Mouse (Mus musculus): Measurements from ENCODE around the gene Arih2. TPM values are rescaled to one million over a fixed set of nuclear protein-coding genes. Genes with fewer than 3 reads are reported as not detected.
"Not testable (repeated sequence)": the region's sequence is repeated elsewhere in the genome, so short reads cannot be mapped to it uniquely, and the experiment has no call there.

Gene Arih2
- polyA plus RNA-seq, 1 experiment from 2014 or later = 45.3 TPM

GRCm38 (mm10) chr9:108632375-108632774 lies 16.8 kb downstream of the Arih2 start:
- no peak overlapping the region for H3K9ac ChIP-seq (replicated peaks; ENCODE audit: low read length)
- no peak overlapping the region for H3K4me3 ChIP-seq (replicated peaks; ENCODE audit: low read depth, low read length)
- H3K9me3 ChIP-seq (ENCODE audit: control insufficient read depth, low read length) = no peaks in the 10 kb centered on the region
- no peaks in the 10 kb centered on the region for H3K27me3 ChIP-seq (ENCODE audit: control insufficient read depth, insufficient read depth, low read length)
- ATAC-seq (ENCODE audit: low FRiP score, low TSS enrichment) (no peak), DNase-seq (no peak)
- 93% methylated on average over 5 of the region's 5 CpGs for WGBS
- H3K27ac ChIP-seq (replicated peaks; ENCODE audit: low read depth, low read length) = no peak overlapping the region
- H3K36me3 ChIP-seq (ENCODE audit: control insufficient read depth, insufficient read depth, low read length) = peaks cover 8% of the 10 kb centered on the region; the same call in 1 of the 2 replicates
- no peak overlapping the region for H3K4me2 ChIP-seq (ENCODE audit: low read length)
- no peaks in the 10 kb centered on the region for H3K4me1 ChIP-seq (ENCODE audit: control insufficient read depth, insufficient read depth, low read length)

DNA sequence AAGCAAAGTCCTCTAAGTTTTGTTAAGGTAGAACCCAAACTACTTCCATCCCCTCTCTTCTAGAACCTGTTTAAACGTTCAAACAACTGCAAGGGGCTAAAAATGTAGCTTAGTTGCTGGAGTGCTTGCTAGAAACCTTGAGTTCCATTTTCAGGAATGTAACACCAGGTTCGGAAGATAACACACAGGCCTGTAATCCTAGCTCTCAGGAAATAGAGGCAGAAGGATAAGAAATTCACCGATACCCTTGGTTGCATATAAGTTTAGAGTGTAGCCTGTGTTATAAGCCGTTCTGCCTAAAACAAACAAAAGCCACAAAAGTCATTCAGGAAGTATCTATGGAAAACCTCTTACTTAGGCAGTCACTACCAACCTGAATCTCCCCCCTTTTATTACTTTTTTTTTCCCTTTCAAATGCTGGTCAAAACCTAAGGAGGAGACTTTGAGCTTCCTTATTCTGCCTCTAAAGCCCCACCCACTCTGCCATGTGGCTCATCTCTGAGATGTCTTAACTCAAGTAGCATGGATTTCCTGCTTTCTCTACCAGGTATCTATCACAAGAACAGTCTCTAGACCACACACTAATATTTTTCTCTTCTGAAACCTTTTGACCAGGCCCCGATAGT lies 17.4 kb downstream of the Arih2 start:
- H3K9me3 ChIP-seq (ENCODE audit: control insufficient read depth, low read length) = no peaks in the 10 kb centered on the region
- no peaks in the 10 kb centered on the region for H3K4me1 ChIP-seq (ENCODE audit: control insufficient read depth, insufficient read depth, low read length)
- ATAC-seq (ENCODE audit: low FRiP score, low TSS enrichment) (no peak), DNase-seq (no peak)
- H3K27me3 ChIP-seq (ENCODE audit: control insufficient read depth, insufficient read depth, low read length) = no peaks in the 10 kb centered on the region
- no peak overlapping the region for H3K4me3 ChIP-seq (replicated peaks; ENCODE audit: low read depth, low read length)
- H3K4me2 ChIP-seq (ENCODE audit: low read length) = no peak overlapping the region
- no peak overlapping the region for H3K9ac ChIP-seq (replicated peaks; ENCODE audit: low read length)
- peaks cover 8% of the 10 kb centered on the region; the same call in 1 of the 2 replicates for H3K36me3 ChIP-seq (ENCODE audit: control insufficient read depth, insufficient read depth, low read length)
- 91% methylated on average over 5 of the region's 5 CpGs for WGBS
- no peak overlapping the region for H3K27ac ChIP-seq (replicated peaks; ENCODE audit: low read depth, low read length)

- DNase-seq (no peak), ATAC-seq (ENCODE audit: low FRiP score, low TSS enrichment) (no peak)
- Histone ChIP-seq H3K36me3 (ENCODE audit: control insufficient read depth, insufficient read depth, low read length) (peaks cover 8% of the 10 kb centered on the region; the same call in 1 of the 2 replicates), H3K27ac (replicated peaks; ENCODE audit: low read depth, low read length) (no peak overlapping the region), H3K27me3 (ENCODE audit: control insufficient read depth, insufficient read depth, low read length) (no peaks in the 10 kb centered on the region), H3K4me1 (ENCODE audit: control insufficient read depth, insufficient read depth, low read length) (no peaks in the 10 kb centered on the region), H3K4me2 (ENCODE audit: low read length) (no peak overlapping the region), H3K9me3 (ENCODE audit: control insufficient read depth, low read length) (no peaks in the 10 kb centered on the region), H3K9ac (replicated peaks; ENCODE audit: low read length) (no peak overlapping the region), H3K4me3 (replicated peaks; ENCODE audit: low read depth, low read length) (no peak overlapping the region)
- WGBS = 94% methylated on average over 1 of the region's 1 CpGs
These were observed 18.5 kb downstream of the Arih2 start for GRCm38 (mm10) chr9:108630683-108631082.

GRCm38 (mm10) chr9:108628141-108628540 lies 21.0 kb downstream of the Arih2 start:
- no peak overlapping the region for H3K4me2 ChIP-seq (ENCODE audit: low read length)
- no peak for DNase-seq

GRCm38 (mm10) chr9:108626498-108626897 lies 22.7 kb downstream of the Arih2 start:
- no peak overlapping the region for H3K4me2 ChIP-seq (ENCODE audit: low read length)
- H3K27me3 ChIP-seq (ENCODE audit: control insufficient read depth, insufficient read depth, low read length) = no peaks in the 10 kb centered on the region
- no peak overlapping the region for H3K27ac ChIP-seq (replicated peaks; ENCODE audit: low read depth, low read length)
- 86% methylated on average over 2 of the region's 2 CpGs for WGBS
- H3K36me3 ChIP-seq (ENCODE audit: control insufficient read depth, insufficient read depth, low read length) = peaks cover 5% of the 10 kb centered on the region; the same call in 1 of the 2 replicates
- H3K4me3 ChIP-seq (replicated peaks; ENCODE audit: low read depth, low read length) = no peak overlapping the region
- no peaks in the 10 kb centered on the region for H3K9me3 ChIP-seq (ENCODE audit: control insufficient read depth, low read length)
- ATAC-seq (ENCODE audit: low FRiP score, low TSS enrichment) (no peak), DNase-seq (no peak)
- no peak overlapping the region for H3K9ac ChIP-seq (replicated peaks; ENCODE audit: low read length)
- no peaks in the 10 kb centered on the region for H3K4me1 ChIP-seq (ENCODE audit: control insufficient read depth, insufficient read depth, low read length)

More at GRCm38 (mm10) chr9:108628141-108628540, 21.0 kb downstream of the Arih2 start:
- WGBS = 89% methylated on average over 4 of the region's 4 CpGs
- Histone ChIP-seq H3K27ac (replicated peaks; ENCODE audit: low read depth, low read length) (no peak overlapping the region), H3K9me3 (ENCODE audit: control insufficient read depth, low read length) (no peaks in the 10 kb centered on the region), H3K27me3 (ENCODE audit: control insufficient read depth, insufficient read depth, low read length) (no peaks in the 10 kb centered on the region), H3K4me1 (ENCODE audit: control insufficient read depth, insufficient read depth, low read length) (no peaks in the 10 kb centered on the region), H3K36me3 (ENCODE audit: control insufficient read depth, insufficient read depth, low read length) (peaks cover 10% of the 10 kb centered on the region), H3K9ac (replicated peaks; ENCODE audit: low read length) (no peak overlapping the region), H3K4me3 (replicated peaks; ENCODE audit: low read depth, low read length) (no peak overlapping the region)
- no peak for ATAC-seq (ENCODE audit: low FRiP score, low TSS enrichment)

DNA sequence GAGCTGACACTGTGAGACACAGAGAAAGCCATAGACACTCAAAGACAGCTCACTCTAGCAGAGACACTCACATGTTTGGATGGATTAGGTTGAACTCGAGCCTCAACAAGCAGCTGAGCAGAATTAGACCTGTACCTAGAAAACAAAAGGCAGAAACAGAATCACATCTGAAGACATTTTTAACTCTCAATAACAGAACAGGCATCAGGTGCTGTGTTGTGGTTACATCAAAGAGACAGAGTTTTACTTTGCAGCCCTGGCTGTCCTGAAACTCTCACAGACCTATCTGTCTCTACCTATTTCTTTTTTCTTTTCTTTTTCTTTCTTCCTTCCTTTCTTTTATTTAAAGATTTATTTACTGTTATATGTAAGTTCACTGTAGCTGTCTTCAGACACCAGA lies 31.9 kb downstream of the Arih2 start:
- H3K4me2 ChIP-seq (ENCODE audit: low read length) = no peak overlapping the region
- no peak overlapping the region for H3K9ac ChIP-seq (replicated peaks; ENCODE audit: low read length)
- no peaks in the 10 kb centered on the region for H3K9me3 ChIP-seq (ENCODE audit: control insufficient read depth, low read length)
- peaks cover 65% of the 10 kb centered on the region for H3K36me3 ChIP-seq (ENCODE audit: control insufficient read depth, insufficient read depth, low read length)
- H3K27me3 ChIP-seq (ENCODE audit: control insufficient read depth, insufficient read depth, low read length) = no peaks in the 10 kb centered on the region
- no peak overlapping the region for H3K27ac ChIP-seq (replicated peaks; ENCODE audit: low read depth, low read length)
- no peaks in the 10 kb centered on the region for H3K4me1 ChIP-seq (ENCODE audit: control insufficient read depth, insufficient read depth, low read length)
- 97% methylated on average over 1 of the region's 1 CpGs for WGBS
- ATAC-seq (ENCODE audit: low FRiP score, low TSS enrichment) (no peak), DNase-seq (no peak)
- no peak overlapping the region for H3K4me3 ChIP-seq (replicated peaks; ENCODE audit: low read depth, low read length)

DNA sequence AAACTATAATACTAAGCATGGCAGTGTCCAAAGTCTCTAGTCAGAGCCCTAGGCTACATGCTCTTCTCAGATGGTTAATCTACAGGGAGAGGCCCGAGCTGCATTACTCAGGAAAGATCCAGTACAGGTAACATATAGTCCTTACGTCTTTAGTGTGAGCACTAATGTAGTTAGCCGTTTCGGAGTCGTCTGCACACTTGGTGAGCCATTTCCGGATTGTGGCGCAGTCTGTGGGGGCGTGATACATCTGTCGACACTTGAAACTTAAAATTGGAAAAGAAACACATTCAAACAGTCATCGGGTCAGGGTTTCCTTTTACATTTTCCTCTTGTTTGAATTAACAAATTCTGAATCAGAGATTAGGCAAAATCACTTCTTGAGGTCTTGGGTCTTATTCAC lies 37.7 kb downstream of the Arih2 start:
- ATAC-seq (ENCODE audit: low FRiP score, low TSS enrichment) (no peak), DNase-seq (no peak)
- H3K9ac ChIP-seq (replicated peaks; ENCODE audit: low read length) = no peak overlapping the region
- 98% methylated on average over 10 of the region's 10 CpGs for WGBS
- H3K27ac ChIP-seq (replicated peaks; ENCODE audit: low read depth, low read length) = no peak overlapping the region
- no peaks in the 10 kb centered on the region for H3K27me3 ChIP-seq (ENCODE audit: control insufficient read depth, insufficient read depth, low read length)
- peaks cover 95% of the 10 kb centered on the region for H3K36me3 ChIP-seq (ENCODE audit: control insufficient read depth, insufficient read depth, low read length)
- no peaks in the 10 kb centered on the region for H3K4me1 ChIP-seq (ENCODE audit: control insufficient read depth, insufficient read depth, low read length)
- no peak overlapping the region for H3K4me2 ChIP-seq (ENCODE audit: low read length)
- no peaks in the 10 kb centered on the region for H3K9me3 ChIP-seq (ENCODE audit: control insufficient read depth, low read length)
- H3K4me3 ChIP-seq (replicated peaks; ENCODE audit: low read depth, low read length) = no peak overlapping the region

DNA sequence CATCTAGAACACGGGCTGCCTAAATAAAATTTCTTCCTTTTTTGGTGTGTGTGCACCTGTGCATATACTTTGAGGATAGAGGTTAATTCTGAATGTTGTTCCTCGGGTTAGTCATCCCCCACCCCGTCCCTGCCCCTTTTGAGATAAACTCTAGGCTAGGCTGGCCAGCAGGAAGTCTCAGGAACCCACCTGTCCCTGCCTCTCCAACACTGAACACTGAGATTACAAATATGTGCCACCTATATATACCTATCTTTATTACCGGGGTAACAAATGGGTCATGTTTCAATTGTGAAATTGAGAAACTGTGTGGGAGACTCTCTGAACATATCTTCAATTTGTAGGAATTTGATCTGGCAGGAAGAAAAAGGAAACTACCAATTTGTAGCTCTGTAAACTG lies 40.3 kb downstream of the Arih2 start:
- ATAC-seq (ENCODE audit: low FRiP score, low TSS enrichment) (no peak), DNase-seq (no peak)
- peaks cover 93% of the 10 kb centered on the region for H3K36me3 ChIP-seq (ENCODE audit: control insufficient read depth, insufficient read depth, low read length)
- H3K4me1 ChIP-seq (ENCODE audit: control insufficient read depth, insufficient read depth, low read length) = no peaks in the 10 kb centered on the region
- no peaks in the 10 kb centered on the region for H3K27me3 ChIP-seq (ENCODE audit: control insufficient read depth, insufficient read depth, low read length)
- H3K27ac ChIP-seq (replicated peaks; ENCODE audit: low read depth, low read length) = no peak overlapping the region
- no peak overlapping the region for H3K4me3 ChIP-seq (replicated peaks; ENCODE audit: low read depth, low read length)
- WGBS = 95% methylated on average over 4 of the region's 4 CpGs
- H3K4me2 ChIP-seq (ENCODE audit: low read length) = no peak overlapping the region
- H3K9me3 ChIP-seq (ENCODE audit: control insufficient read depth, low read length) = no peaks in the 10 kb centered on the region
- H3K9ac ChIP-seq (replicated peaks; ENCODE audit: low read length) = no peak overlapping the region

GRCm38 (mm10) chr9:108607929-108608328 lies 41.3 kb downstream of the Arih2 start:
- WGBS = 91% methylated on average over 5 of the region's 5 CpGs
- H3K27me3 ChIP-seq (ENCODE audit: control insufficient read depth, insufficient read depth, low read length); H3K9me3 ChIP-seq (ENCODE audit: control insufficient read depth, low read length); H3K9ac ChIP-seq (replicated peaks; ENCODE audit: low read length); H3K4me3 ChIP-seq (replicated peaks; ENCODE audit: low read depth, low read length); DNase-seq; ATAC-seq (ENCODE audit: low FRiP score, low TSS enrichment); H3K4me2 ChIP-seq (ENCODE audit: low read length); H3K27ac ChIP-seq (replicated peaks; ENCODE audit: low read depth, low read length); H3K4me1 ChIP-seq (ENCODE audit: control insufficient read depth, insufficient read depth, low read length): not testable (repeated sequence)
- H3K36me3 ChIP-seq (ENCODE audit: control insufficient read depth, insufficient read depth, low read length) = peaks cover 93% of the 10 kb centered on the region
